Mouse (Mus musculus): ENCODE measurements around the gene Kctd4. TPM values are rescaled to one million over a fixed set of nuclear protein-coding genes. Genes with fewer than 3 reads are reported as not detected.
A peak's percentile ranks its signal among the peaks of the same experiment; 100 is the strongest.

The Kctd4 gene
- polyA plus RNA-seq, 1 experiment from 2014 or later: 1.2 TPM

DNA sequence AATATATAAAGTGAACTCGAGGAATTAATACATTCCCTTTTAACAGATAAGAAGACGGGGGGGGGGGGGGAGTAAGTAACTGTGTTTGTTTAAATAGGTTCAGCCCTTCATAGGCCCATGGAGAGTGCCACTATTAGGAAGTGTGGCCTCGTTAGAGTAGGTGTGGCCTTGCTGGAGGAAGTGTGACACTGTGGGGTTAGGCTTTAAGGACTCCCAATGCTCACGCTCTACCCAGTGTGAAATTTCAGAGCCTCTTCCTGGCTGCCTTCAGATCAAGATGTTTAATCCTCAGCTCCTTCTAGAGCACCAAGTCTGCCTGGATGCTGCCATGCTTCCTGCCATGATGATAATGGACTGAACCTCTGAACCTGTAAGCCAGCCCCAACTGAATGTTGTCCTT, 47.0 kb downstream of the Kctd4 start:
- 73% methylated on average over 4 of the region's 4 CpGs for WGBS
- ATAC-seq (replicated peaks; ENCODE audit: low FRiP score): no peak

DNA sequence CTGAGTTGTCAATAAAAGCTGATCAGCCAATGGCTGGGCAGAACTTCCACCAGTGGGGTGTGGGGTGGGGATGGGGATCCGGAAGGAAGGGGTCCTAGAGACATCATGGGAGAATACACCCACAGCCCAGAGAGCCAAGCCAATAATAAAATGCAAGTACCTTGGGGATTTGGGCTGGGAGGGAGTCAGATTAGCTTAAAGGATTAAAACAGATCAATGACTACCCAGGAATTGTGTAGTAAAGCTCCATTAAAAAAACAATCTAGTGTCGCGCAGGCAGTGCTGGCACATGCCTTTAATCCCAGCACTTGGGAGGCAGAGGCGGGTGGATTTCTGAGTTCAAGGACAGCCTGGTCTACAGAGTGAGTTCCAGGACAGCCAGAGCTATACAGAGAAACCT, 50.2 kb downstream of the Kctd4 start:
- 81% methylated on average over 4 of the region's 4 CpGs for WGBS
- Histone ChIP-seq H3K9ac (ENCODE audit: low read length) (no peak overlapping the region), H3K27me3 (ENCODE audit: control insufficient read depth, insufficient read depth, low read length) (no peaks in the 10 kb centered on the region), H3K27ac (ENCODE audit: low read depth, low read length) (no peak overlapping the region), H3K4me3 (ENCODE audit: low read depth, low read length) (no peak overlapping the region), H3K36me3 (ENCODE audit: control insufficient read depth, insufficient read depth, low read length) (no peaks in the 10 kb centered on the region; the same call in 1 of the 2 replicates), H3K4me2 (ENCODE audit: low read depth, low read length, severe bottlenecking) (no peak overlapping the region), H3K9me3 (ENCODE audit: control insufficient read depth, low read length) (no peaks in the 10 kb centered on the region), H3K4me1 (replicated peaks; ENCODE audit: control insufficient read depth, insufficient read depth, low read length) (peaks cover 2% of the 10 kb centered on the region; the same call in 1 of the 2 replicates)
- no peak for DNase-seq (ENCODE audit: low spot score)
- ATAC-seq (replicated peaks; ENCODE audit: low FRiP score): no peak

More for the DNA sequence above, 47.0 kb downstream of the Kctd4 start:
- no peaks in the 10 kb centered on the region for H3K9me3 ChIP-seq (ENCODE audit: control insufficient read depth, low read length)
- H3K4me3 ChIP-seq (ENCODE audit: low read depth, low read length): no peak overlapping the region
- H3K27ac ChIP-seq (ENCODE audit: low read depth, low read length): no peak overlapping the region
- no peaks in the 10 kb centered on the region for H3K27me3 ChIP-seq (ENCODE audit: control insufficient read depth, insufficient read depth, low read length)
- H3K4me1 ChIP-seq (replicated peaks; ENCODE audit: control insufficient read depth, insufficient read depth, low read length): no peaks in the 10 kb centered on the region
- no peak for DNase-seq (ENCODE audit: low spot score)
- H3K9ac ChIP-seq (ENCODE audit: low read length): no peak overlapping the region
- no peaks in the 10 kb centered on the region; the same call in 1 of the 2 replicates for H3K36me3 ChIP-seq (ENCODE audit: control insufficient read depth, insufficient read depth, low read length)
- no peak overlapping the region for H3K4me2 ChIP-seq (ENCODE audit: low read depth, low read length, severe bottlenecking)

DNA sequence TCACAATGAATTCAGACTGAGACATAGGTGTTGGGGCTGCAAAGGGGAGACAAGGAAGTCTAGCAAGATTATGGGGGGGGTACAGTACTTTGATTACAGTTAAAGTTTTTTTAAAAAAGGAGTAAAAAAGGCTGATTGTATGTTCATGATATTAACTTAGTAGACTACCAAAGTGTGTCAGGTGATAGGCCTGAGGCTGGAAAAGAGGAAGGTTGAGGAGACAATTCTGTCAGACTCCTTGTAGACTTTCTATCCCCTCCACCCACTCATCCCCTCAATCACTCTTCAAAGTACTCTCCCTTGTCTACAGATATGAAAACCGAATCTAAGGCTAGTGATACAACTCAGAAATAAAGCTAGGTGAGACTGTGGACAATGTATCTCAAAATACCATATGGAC, 53.4 kb downstream of the Kctd4 start:
- Histone ChIP-seq H3K4me3 (ENCODE audit: low read depth, low read length) (no peak overlapping the region), H3K27me3 (ENCODE audit: control insufficient read depth, insufficient read depth, low read length) (no peaks in the 10 kb centered on the region), H3K27ac (ENCODE audit: low read depth, low read length) (no peak overlapping the region), H3K4me2 (ENCODE audit: low read depth, low read length, severe bottlenecking) (no peak overlapping the region), H3K4me1 (replicated peaks; ENCODE audit: control insufficient read depth, insufficient read depth, low read length) (peaks cover 2% of the 10 kb centered on the region; the same call in 1 of the 2 replicates), H3K36me3 (ENCODE audit: control insufficient read depth, insufficient read depth, low read length) (no peaks in the 10 kb centered on the region; the same call in 1 of the 2 replicates), H3K9ac (ENCODE audit: low read length) (no peak overlapping the region), H3K9me3 (ENCODE audit: control insufficient read depth, low read length) (no peaks in the 10 kb centered on the region)
- 91% methylated on average over 1 of the region's 1 CpGs for whole genome bisulfite sequencing
- ATAC-seq (replicated peaks; ENCODE audit: low FRiP score): no peak
- no peak for DNase-seq (ENCODE audit: low spot score)

DNA sequence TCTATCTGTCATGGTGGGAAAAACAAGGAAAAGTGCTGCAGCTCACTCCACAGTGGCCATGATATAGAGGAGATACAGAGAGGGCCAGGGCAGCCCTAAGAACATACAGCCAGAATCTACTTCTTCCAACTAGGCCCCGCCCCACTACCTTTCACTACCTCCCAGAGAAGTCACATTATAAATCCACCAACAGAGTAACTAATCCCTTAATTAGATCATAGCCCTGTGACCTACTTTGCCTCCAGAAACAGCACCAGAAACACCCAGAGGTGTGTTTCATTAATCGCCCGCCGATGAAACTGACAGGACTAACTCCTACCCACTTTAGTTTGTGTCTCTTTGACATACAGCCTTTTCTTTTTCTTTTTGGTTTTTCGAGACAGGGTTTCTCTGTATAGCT, 54.4 kb downstream of the Kctd4 start:
- Histone ChIP-seq H3K9me3 (ENCODE audit: control insufficient read depth, low read length) (no peaks in the 10 kb centered on the region), H3K27ac (ENCODE audit: low read depth, low read length) (no peak overlapping the region), H3K4me2 (ENCODE audit: low read depth, low read length, severe bottlenecking) (peak overlapping the region; percentile 76), H3K4me1 (replicated peaks; ENCODE audit: control insufficient read depth, insufficient read depth, low read length) (peaks cover 2% of the 10 kb centered on the region; the same call in 1 of the 2 replicates), H3K9ac (ENCODE audit: low read length) (no peak overlapping the region; the same call in 1 of the 2 replicates), H3K36me3 (ENCODE audit: control insufficient read depth, insufficient read depth, low read length) (no peaks in the 10 kb centered on the region; the same call in 1 of the 2 replicates), H3K27me3 (ENCODE audit: control insufficient read depth, insufficient read depth, low read length) (no peaks in the 10 kb centered on the region), H3K4me3 (ENCODE audit: low read depth, low read length) (peak overlapping the region; percentile 92)
- ATAC-seq (replicated peaks; ENCODE audit: low FRiP score) (no peak), DNase-seq (ENCODE audit: low spot score) (no peak)
- WGBS: 88% methylated on average over 5 of the region's 5 CpGs

DNA sequence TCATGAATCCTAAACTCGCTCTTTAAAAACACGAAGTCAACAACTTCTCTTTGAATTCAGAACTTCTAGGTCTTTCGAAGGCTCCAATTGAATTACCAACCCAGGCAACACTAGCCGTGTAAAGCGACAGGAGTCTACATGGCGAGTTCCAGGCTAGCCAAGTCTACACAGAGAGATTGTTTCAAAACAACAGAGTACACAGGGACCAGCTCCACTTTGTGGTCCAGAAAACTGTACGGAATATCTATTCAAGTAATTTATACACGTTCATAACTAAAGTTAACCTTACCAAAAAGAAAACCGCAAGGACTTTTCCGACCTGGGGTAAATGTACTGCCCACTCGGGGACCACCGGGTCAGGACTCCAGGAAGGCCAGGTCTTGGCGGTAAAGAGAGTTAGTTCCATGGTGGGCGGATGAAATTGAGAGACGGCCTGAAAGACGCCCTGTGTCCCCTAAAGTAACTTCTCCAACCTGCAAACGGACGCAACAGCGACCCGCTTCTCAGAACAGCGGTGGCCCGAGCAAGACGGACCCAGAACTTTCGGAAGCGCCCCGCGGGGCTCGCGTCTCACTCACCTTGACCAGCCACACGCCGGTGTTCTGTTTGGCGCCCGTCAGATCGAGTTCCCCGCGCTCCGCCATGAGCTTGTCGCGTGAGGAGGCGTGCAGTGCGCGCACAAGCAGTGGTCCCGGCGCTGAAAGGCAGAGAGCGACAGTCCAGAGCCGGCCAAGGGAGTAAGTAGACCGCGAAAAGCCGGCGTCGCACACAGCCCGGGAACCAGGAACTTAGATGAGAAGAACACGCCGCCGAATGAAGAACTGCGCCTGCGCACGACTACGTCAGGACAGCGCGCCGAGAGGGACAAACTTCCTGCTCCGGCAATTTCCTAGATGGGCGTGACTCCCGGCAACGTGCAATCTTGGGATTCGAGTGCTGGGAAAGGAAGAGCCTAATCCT, 55.6 kb downstream of the Kctd4 start, which contains the start of gene Gtf2f2:
TSS of gene Gtf2f2 (minus strand) at position 764 of the 960 bp plus-strand sequence.
- H3K4me1 ChIP-seq (replicated peaks; ENCODE audit: control insufficient read depth, insufficient read depth, low read length): peaks cover 2% of the 10 kb centered on the region; the same call in 1 of the 2 replicates
- peak within 1 kb of the TSS; percentile 89 for H3K9ac ChIP-seq (ENCODE audit: low read length)
- H3K9me3 ChIP-seq (ENCODE audit: control insufficient read depth, low read length): no peaks in the 10 kb centered on the region
- no peaks in the 10 kb centered on the region; the same call in 1 of the 2 replicates for H3K36me3 ChIP-seq (ENCODE audit: control insufficient read depth, insufficient read depth, low read length)
- peak within 1 kb of the TSS; percentile 76 for H3K4me2 ChIP-seq (ENCODE audit: low read depth, low read length, severe bottlenecking)
- H3K27me3 ChIP-seq (ENCODE audit: control insufficient read depth, insufficient read depth, low read length): no peaks in the 10 kb centered on the region
- 1% methylated on average over 67 of the region's 67 CpGs for WGBS
- H3K4me3 ChIP-seq (ENCODE audit: low read depth, low read length): peak within 1 kb of the TSS; percentile 92
- DNase-seq (ENCODE audit: low spot score): peak; percentile 97
- H3K27ac ChIP-seq (ENCODE audit: low read depth, low read length): peak within 1 kb of the TSS; percentile 59; the same call in 1 of the 2 replicates
- peak; percentile 91 for ATAC-seq (replicated peaks; ENCODE audit: low FRiP score)

DNA sequence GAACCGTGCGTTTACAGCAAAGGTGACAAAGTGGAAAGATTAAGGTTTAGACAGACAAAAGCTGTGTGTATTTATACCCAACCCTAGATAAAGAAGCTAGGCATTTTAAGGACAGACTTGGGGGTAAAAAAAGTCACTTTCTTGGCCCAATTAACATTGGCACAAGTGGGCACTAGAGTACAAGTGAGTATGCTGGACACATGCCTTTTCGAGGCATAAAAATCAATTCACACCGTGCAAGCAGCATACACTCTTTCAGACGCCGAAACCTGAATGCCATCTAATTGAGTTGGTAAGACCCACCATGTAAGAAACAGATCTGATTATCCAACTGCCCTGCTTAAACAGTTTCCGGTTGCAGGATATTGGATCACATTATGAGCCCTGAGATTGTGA, 56.3 kb downstream of the Kctd4 start:
- 26% methylated on average over 7 of the region's 7 CpGs for WGBS
- Histone ChIP-seq H3K9me3 (ENCODE audit: control insufficient read depth, low read length) (no peaks in the 10 kb centered on the region), H3K4me1 (replicated peaks; ENCODE audit: control insufficient read depth, insufficient read depth, low read length) (peaks cover 2% of the 10 kb centered on the region; the same call in 1 of the 2 replicates), H3K27ac (ENCODE audit: low read depth, low read length) (no peak overlapping the region), H3K36me3 (ENCODE audit: control insufficient read depth, insufficient read depth, low read length) (no peaks in the 10 kb centered on the region; the same call in 1 of the 2 replicates), H3K9ac (ENCODE audit: low read length) (peak overlapping the region; percentile 89; the same call in 1 of the 2 replicates), H3K4me2 (ENCODE audit: low read depth, low read length, severe bottlenecking) (peak overlapping the region; percentile 76), H3K27me3 (ENCODE audit: control insufficient read depth, insufficient read depth, low read length) (no peaks in the 10 kb centered on the region), H3K4me3 (ENCODE audit: low read depth, low read length) (peak overlapping the region; percentile 92)
- DNase-seq (ENCODE audit: low spot score) (no peak), ATAC-seq (replicated peaks; ENCODE audit: low FRiP score) (no peak)

DNA sequence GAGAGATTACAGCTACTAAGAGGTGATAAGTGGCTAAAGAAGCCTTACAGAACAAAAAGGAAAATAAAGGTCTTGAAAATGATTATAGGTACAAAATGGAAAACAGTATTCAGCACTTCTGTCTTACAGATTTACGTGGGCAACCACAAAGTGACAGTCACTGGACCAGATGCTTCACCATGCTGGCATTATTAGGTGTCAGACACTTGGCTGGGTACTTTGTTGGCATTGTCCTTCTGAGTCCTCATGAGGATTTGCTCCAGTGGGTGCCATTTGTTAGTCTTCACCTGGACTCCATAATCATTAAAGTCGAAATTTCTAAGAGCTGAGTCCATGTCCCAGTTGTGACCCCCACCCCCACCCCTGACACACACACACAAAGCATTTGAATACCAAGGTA, 59.5 kb downstream of the Kctd4 start:
- Histone ChIP-seq H3K4me2 (ENCODE audit: low read depth, low read length, severe bottlenecking) (no peak overlapping the region), H3K27me3 (ENCODE audit: control insufficient read depth, insufficient read depth, low read length) (no peaks in the 10 kb centered on the region), H3K4me3 (ENCODE audit: low read depth, low read length) (no peak overlapping the region), H3K9me3 (ENCODE audit: control insufficient read depth, low read length) (no peaks in the 10 kb centered on the region), H3K27ac (ENCODE audit: low read depth, low read length) (no peak overlapping the region), H3K36me3 (ENCODE audit: control insufficient read depth, insufficient read depth, low read length) (no peaks in the 10 kb centered on the region), H3K4me1 (replicated peaks; ENCODE audit: control insufficient read depth, insufficient read depth, low read length) (peaks cover under 1% of the 10 kb centered on the region; the same call in 1 of the 2 replicates), H3K9ac (ENCODE audit: low read length) (no peak overlapping the region)
- ATAC-seq (replicated peaks; ENCODE audit: low FRiP score): no peak
- DNase-seq (ENCODE audit: low spot score): no peak
- WGBS: 67% methylated on average over 2 of the region's 2 CpGs

Measured in forebrain, embryonic 11.5 days (tissue).